9 mouse cellular contexts compared by ENCODE assay signal in the genomic region with DNA sequence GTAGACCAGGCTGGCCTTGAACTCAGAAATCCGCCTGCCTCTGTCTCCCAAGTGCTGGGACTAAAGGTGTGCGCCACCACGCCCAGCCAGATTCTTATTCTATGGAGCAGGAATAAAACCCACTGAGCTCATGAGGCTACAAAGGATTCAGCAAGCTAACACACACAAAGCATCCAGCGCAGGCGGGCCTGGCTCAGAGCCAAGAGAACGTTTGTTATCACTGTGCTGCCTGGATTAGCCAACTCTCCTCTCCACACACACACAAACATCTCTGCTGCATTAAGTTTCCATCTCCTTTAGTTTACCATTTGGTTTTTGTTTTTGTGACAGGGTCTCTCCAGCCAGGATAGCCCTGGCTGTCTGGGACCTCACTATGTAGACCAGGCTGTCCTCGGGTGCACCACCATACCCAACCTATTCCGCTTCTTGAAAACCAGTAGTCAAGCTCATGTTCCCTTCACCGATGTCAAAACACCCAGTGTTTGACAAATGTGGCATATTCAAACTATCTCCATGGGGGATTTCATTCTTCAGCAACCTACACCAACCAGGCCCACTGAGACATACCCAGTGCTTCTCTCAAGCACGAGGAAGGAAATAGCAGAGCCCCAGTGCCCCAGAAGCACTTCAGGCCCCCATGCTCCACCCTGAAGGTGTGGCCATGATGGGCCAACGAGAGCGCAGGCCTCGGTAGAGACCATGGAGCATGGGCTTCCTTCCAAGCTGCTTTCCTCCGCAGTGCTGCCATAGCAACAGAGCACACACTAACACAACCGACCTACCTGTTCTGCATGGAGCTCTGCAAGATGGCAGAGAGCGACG. TPM values are rescaled to one million over a fixed set of nuclear protein-coding genes. Genes with fewer than 3 reads are reported as not detected.
DNase-seq lines count a peak whose midpoint lies in the region; ATAC-seq and TF ChIP-seq lines count a peak whose summit lies in the region.
"Had no signal": no experiment of that assay in that cellular context is flagged by ENCODE, and none has a peak within 500 bp of the region (broad histone marks: within the 10 kb centered on the region; RNA-seq: fewer than 3 reads in every experiment).

No protein-coding gene starts in this region.

- no peak overlapping the region for H3K9ac ChIP-seq in forebrain, embryonic 12.5 days
- no peak overlapping the region for H3K9ac ChIP-seq in lung, postnatal 0 days (replicated peaks; ENCODE audit: low read depth)

- H3K4me1 ChIP-seq in forebrain, embryonic 12.5 days, result peaks cover 14% of the 10 kb centered on the region; the same call in 1 of the 2 replicates
- peaks cover 6% of the 10 kb centered on the region; the same call in 1 of the 2 replicates for H3K4me1 ChIP-seq in lung, postnatal 0 days (ENCODE audit: insufficient read depth, low read depth, low read length)
- peaks cover 36% of the 10 kb centered on the region for H3K4me1 ChIP-seq in small intestine, adult 2 months (ENCODE audit: control insufficient read depth, insufficient read depth, insufficient read length, low read length)

- no peak for TF ChIP-seq POLR2A in small intestine, adult 2 months (IDR thresholded peaks at IDR 0.05; ENCODE audit: low read depth, low read length)

- peak overlapping the region; percentile 56; the same call in 1 of the 2 replicates for H3K27ac ChIP-seq in forebrain, embryonic 12.5 days
- H3K27ac ChIP-seq in lung, postnatal 0 days (ENCODE audit: low read length), result no peak overlapping the region
- H3K27ac ChIP-seq in small intestine, adult 2 months (ENCODE audit: insufficient read depth, low read depth, low read length), result peak overlapping the region; percentile 65

- H3K27me3 ChIP-seq in forebrain, embryonic 12.5 days, result no peaks in the 10 kb centered on the region
- no peaks in the 10 kb centered on the region for H3K27me3 ChIP-seq in lung, postnatal 0 days (replicated peaks; ENCODE audit: insufficient read depth, low read length)
- no peaks in the 10 kb centered on the region for H3K27me3 ChIP-seq in small intestine, adult 2 months (ENCODE audit: control insufficient read depth, insufficient read depth, low read length)
- H3K27me3 ChIP-seq: Patski had no signal

- DNase-seq in retina, postnatal 1 day, result peak; percentile 37
- DNase-seq in retina, embryonic 14.5 days (ENCODE audit: low spot score), result no peak
- peak; percentile 89 for DNase-seq in heart, postnatal 4 days
- DNase-seq in layer of hippocampus, postnatal 10 days (ENCODE audit: low spot score in 2 of 2), result peak; percentile 73 to 82
- peak; percentile 85 for DNase-seq in lung, postnatal 0 days (ENCODE audit: low spot score)
- DNase-seq in natural killer cell, adult 2 months (ENCODE audit: low spot score in 2 of 2), result no peak

- ATAC-seq in forebrain, embryonic 12.5 days (ENCODE audit: low FRiP score), result no peak; the same call in 1 of the 2 replicates
- peak; percentile 86 for ATAC-seq in lung, postnatal 0 days
- ATAC-seq: Patski had no signal

- no peak overlapping the region for H3K4me3 ChIP-seq in forebrain, embryonic 12.5 days (replicated peaks)
- H3K4me3 ChIP-seq in lung, postnatal 0 days (ENCODE audit: low read depth, low read length), result no peak overlapping the region
- H3K4me3 ChIP-seq in small intestine, adult 2 months (ENCODE audit: low read depth, low read length), result no peak overlapping the region

- 73% methylated on average over 17 of the region's 17 CpGs for WGBS in forebrain, embryonic 12.5 days
- 33% methylated on average over 17 of the region's 17 CpGs for WGBS in lung, postnatal 0 days
- WGBS in small intestine, adult 2 months, result 24% methylated on average over 17 of the region's 17 CpGs

- no peak for TF ChIP-seq CTCF in lung, postnatal 0 days (IDR thresholded peaks at IDR 0.05)
- TF ChIP-seq CTCF in small intestine, adult 2 months (IDR thresholded peaks at IDR 0.05; ENCODE audit: extremely low read depth, insufficient read length, insufficient replicate concordance, low read depth, low read length), result no peak

- no peaks in the 10 kb centered on the region for H3K9me3 ChIP-seq in forebrain, embryonic 12.5 days
- H3K9me3 ChIP-seq in lung, postnatal 0 days (ENCODE audit: low read length), result no peaks in the 10 kb centered on the region

- TF ChIP-seq EP300 in lung, postnatal 0 days (IDR thresholded peaks at IDR 0.05), result no peak

- H3K4me2 ChIP-seq in forebrain, embryonic 12.5 days, result no peak overlapping the region
- no peak overlapping the region for H3K4me2 ChIP-seq in lung, postnatal 0 days (replicated peaks; ENCODE audit: low read depth, low read length)

- peaks cover 92% of the 10 kb centered on the region for H3K36me3 ChIP-seq in forebrain, embryonic 12.5 days (replicated peaks)
- H3K36me3 ChIP-seq in lung, postnatal 0 days (ENCODE audit: insufficient read depth, low read length), result peaks cover 14% of the 10 kb centered on the region; the same call in 1 of the 2 replicates
- H3K36me3 ChIP-seq in small intestine, adult 2 months (ENCODE audit: control insufficient read depth, insufficient read depth, low read length), result peaks cover 18% of the 10 kb centered on the region

RNA-seq across cellular contexts. Expression of gene Camkk2, which starts 19.6 kb away (rescaled TPM):
- polyA plus RNA-seq in forebrain, embryonic 12.5 days (2016; fragmentation: Nextera tagmentation; extraction: Ambion mirVana), result 34.5 and 35.1 TPM in 2 replicates
- 10 to 100 TPM; 17.7 to 19.2 TPM for total RNA-seq in heart, postnatal 4 days (2021)
- 100 to 1,000 TPM; 103 to 117 TPM for total RNA-seq in layer of hippocampus, postnatal 10 days (2021)
- 29.2 and 29.6 TPM in 2 replicates for polyA plus RNA-seq in lung, postnatal 0 days (2015; fragmentation: Nextera tagmentation; extraction: Ambion mirVana)
- polyA plus RNA-seq in small intestine, adult 2 months (2012; rRNA removed), result 6.8 and 6.9 TPM in 2 replicates

RNA-seq across cellular contexts. Expression of gene Anapc5, which starts 22.4 kb away (rescaled TPM):
- 563 and 568 TPM in 2 replicates for polyA plus RNA-seq in forebrain, embryonic 12.5 days (2016; fragmentation: Nextera tagmentation; extraction: Ambion mirVana)
- total RNA-seq in heart, postnatal 4 days (2021), result 100 to 1,000 TPM; 275 to 276 TPM
- total RNA-seq in layer of hippocampus, postnatal 10 days (2021), result 100 to 1,000 TPM; 252 to 292 TPM
- 166 and 180 TPM in 2 replicates for polyA plus RNA-seq in lung, postnatal 0 days (2015; fragmentation: Nextera tagmentation; extraction: Ambion mirVana)
- polyA plus RNA-seq in small intestine, adult 2 months (2012; rRNA removed), result 54.8 and 94.7 TPM in 2 replicates

RNA-seq across cellular contexts. Expression of gene Rnf34, which starts 51.1 kb away (rescaled TPM):
- 44.1 and 50.1 TPM in 2 replicates for polyA plus RNA-seq in forebrain, embryonic 12.5 days (2016; fragmentation: Nextera tagmentation; extraction: Ambion mirVana)
- total RNA-seq in heart, postnatal 4 days (2021), result 10 to 100 TPM; 32.6 to 34.0 TPM
- total RNA-seq in layer of hippocampus, postnatal 10 days (2021), result 10 to 100 TPM; 43.5 to 57.1 TPM
- 24.3 and 24.7 TPM in 2 replicates for polyA plus RNA-seq in lung, postnatal 0 days (2015; fragmentation: Nextera tagmentation; extraction: Ambion mirVana)
- 3.0 and 3.7 TPM in 2 replicates for polyA plus RNA-seq in small intestine, adult 2 months (2012; rRNA removed)

Comparison
In these comparisons a context has a peak if more than half of its experiments do, and no peak if none do; other contexts are left out.
1. DNase-seq: peak in retina, postnatal 1 day (single experiment), heart, postnatal 4 days (single experiment), layer of hippocampus, postnatal 10 days (2 of 2) and lung, postnatal 0 days (single experiment); none in retina, embryonic 14.5 days (single experiment) and natural killer cell, adult 2 months (0 of 2).